Mouse (Mus musculus) E14TG2a.4 (cell line): ENCODE results near the gene Dpep1.

Experiments
- CTCF ChIP-seq: conservative IDR thresholded peaks from 2 replicates; pipeline ENCODE4 v1.5.1; 2014; ENCODE audit warnings: low read length
- NANOG ChIP-seq: IDR thresholded peaks from 2 replicates; pipeline ENCODE4 v1.6.1; 2014; ENCODE audit warnings: borderline replicate concordance, low read length, mixed read lengths
- POU5F1 ChIP-seq: IDR thresholded peaks from 2 replicates; pipeline ENCODE4 v1.6.1; 2014; ENCODE audit warnings: low read length, borderline replicate concordance

GRCm38 (mm10) chr8:123245543-123245942 is 59.5 kb downstream of the Dpep1 start:
- TF ChIP-seq CTCF (no peak), NANOG (no peak), POU5F1 (no peak)
